Mouse (Mus musculus) neutrophil, adult 5-6 weeks (primary cell): Measurements from ENCODE around the gene Cdc42bpb. TPM values are rescaled to one million over a fixed set of nuclear protein-coding genes. Genes with fewer than 3 reads are reported as not detected.

Source experiments
- ATAC-seq: fragments of 151-379, 151-347 bp; 2 replicates; pipeline ENCODE4 v1.8.0; 2017; ENCODE audit warnings: mild to moderate bottlenecking, moderate TSS enrichment; ENCODE audit not compliant: insufficient number of reproducible peaks, poor library complexity, low FRiP score, severe bottlenecking; ENCODE audit errors: extremely low read depth
- total RNA-seq: library from RNA; stranded (forward); fragments of 200-1000 nt; gene quantifications from 2 replicates; pipeline ENCODE4 v1.2.3, GENCODE M21; 2017

The Cdc42bpb gene
- total RNA-seq, 1 experiment from 2014 or later: 4.8 TPM

GRCm38 (mm10) chr12:111353439-111353915 lies 24.0 kb downstream of the Cdc42bpb start:
- ATAC-seq: no peak

- no peak for ATAC-seq
Observed at GRCm38 (mm10) chr12:111353008-111353407, 24.5 kb downstream of the Cdc42bpb start.

GRCm38 (mm10) chr12:111352520-111352919 lies 25.0 kb downstream of the Cdc42bpb start:
- no peak for ATAC-seq

GRCm38 (mm10) chr12:111349540-111350231 lies 27.8 kb downstream of the Cdc42bpb start:
- no peak for ATAC-seq

- ATAC-seq: no peak
Observed at GRCm38 (mm10) chr12:111343956-111344355, 33.6 kb downstream of the Cdc42bpb start.

- ATAC-seq: no peak
Observed at GRCm38 (mm10) chr12:111340692-111341091, 36.8 kb downstream of the Cdc42bpb start.

GRCm38 (mm10) chr12:111337864-111338354 lies 39.6 kb downstream of the Cdc42bpb start:
- ATAC-seq: no peak

GRCm38 (mm10) chr12:111333020-111333605 lies 44.4 kb downstream of the Cdc42bpb start:
- no peak for ATAC-seq

- no peak for ATAC-seq
Observed at GRCm38 (mm10) chr12:111332443-111332842, 45.1 kb downstream of the Cdc42bpb start.

- ATAC-seq: no peak
Observed at GRCm38 (mm10) chr12:111331573-111331972, 45.9 kb downstream of the Cdc42bpb start.

GRCm38 (mm10) chr12:111329281-111329680 lies 48.2 kb downstream of the Cdc42bpb start:
- no peak for ATAC-seq

GRCm38 (mm10) chr12:111328360-111328759 lies 49.2 kb downstream of the Cdc42bpb start:
- ATAC-seq: no peak

- no peak for ATAC-seq
Observed at GRCm38 (mm10) chr12:111325744-111326424, 51.6 kb downstream of the Cdc42bpb start.

GRCm38 (mm10) chr12:111324949-111325348 lies 52.6 kb downstream of the Cdc42bpb start:
- ATAC-seq: no peak

- ATAC-seq: no peak
Observed at GRCm38 (mm10) chr12:111324536-111324935, 53.0 kb downstream of the Cdc42bpb start.

- no peak for ATAC-seq
Observed at GRCm38 (mm10) chr12:111323423-111323822, 54.1 kb downstream of the Cdc42bpb start.

- ATAC-seq: no peak
Observed at GRCm38 (mm10) chr12:111321832-111322231, 55.7 kb downstream of the Cdc42bpb start.

- ATAC-seq: no peak
Observed at GRCm38 (mm10) chr12:111320549-111320948, 57.0 kb downstream of the Cdc42bpb start.

- ATAC-seq: no peak
Observed at GRCm38 (mm10) chr12:111317694-111318093, 59.8 kb downstream of the Cdc42bpb start.

- no peak for ATAC-seq
Observed at GRCm38 (mm10) chr12:111314273-111314672, 63.2 kb downstream of the Cdc42bpb start.
